In the genomic region with DNA sequence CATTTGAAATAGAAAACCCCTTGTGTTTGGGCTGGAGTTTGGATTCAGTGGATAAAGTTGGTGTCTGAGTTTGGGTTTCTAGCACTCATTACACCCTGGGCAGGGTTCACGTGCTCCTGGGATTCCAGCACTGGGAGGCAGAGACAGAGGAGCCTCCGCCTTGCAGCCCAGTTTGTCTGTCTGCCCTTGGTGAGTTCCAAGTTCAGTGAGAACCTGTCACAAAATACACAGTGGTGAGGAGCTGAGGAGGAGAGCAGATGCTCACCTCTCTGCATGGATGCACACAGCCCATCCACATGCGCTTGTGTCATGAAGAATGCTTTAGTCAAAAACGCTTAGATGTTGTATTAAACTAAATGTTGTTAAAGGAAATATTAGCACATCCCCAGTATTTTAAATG, we compare ENCODE assay signal across 21 mouse cellular contexts.
DNase-seq lines count a peak whose midpoint lies in the region; ATAC-seq and TF ChIP-seq lines count a peak whose summit lies in the region.
"Had no signal": no experiment of that assay in that cellular context is flagged by ENCODE, and none has a peak within 500 bp of the region (broad histone marks: within the 10 kb centered on the region; RNA-seq: fewer than 3 reads in every experiment).

No protein-coding gene starts in this region.

- DNase-seq in hindbrain, postnatal 0 days (ENCODE audit: low spot score), result peak; percentile 8
- DNase-seq in brain, adult 2 months (ENCODE audit: low read depth, low spot score), result peak; percentile 72
- DNase-seq in cerebellum, adult 9-11 months, result peak; percentile 34
- peak; percentile 34 for DNase-seq in kidney, postnatal 10 days
- no peak for DNase-seq in gastrocnemius, adult 18-20 months (ENCODE audit: low spot score)
- no peak for DNase-seq in thymus, postnatal 4 days
- DNase-seq: adrenal gland, adult 2 months; gastrocnemius, postnatal 10 days; liver, postnatal 0 days; thymus, adult 18-20 months had no signal

- H3K27me3 ChIP-seq in hindbrain, postnatal 0 days (ENCODE audit: insufficient read depth, low read length), result no peaks in the 10 kb centered on the region
- no peaks in the 10 kb centered on the region for H3K27me3 ChIP-seq in hindbrain, embryonic 12.5 days
- H3K27me3 ChIP-seq: embryonic facial prominence, embryonic 15.5 days; limb, embryonic 12.5 days had no signal

- no peak overlapping the region for H3K9ac ChIP-seq in hindbrain, postnatal 0 days (replicated peaks; ENCODE audit: low read length)
- H3K9ac ChIP-seq in hindbrain, embryonic 12.5 days, result no peak overlapping the region
- H3K9ac ChIP-seq: embryonic facial prominence, embryonic 15.5 days; limb, embryonic 12.5 days; liver, postnatal 0 days had no signal

- no peak overlapping the region for H3K4me2 ChIP-seq in hindbrain, postnatal 0 days (ENCODE audit: low read depth, low read length)
- no peak overlapping the region for H3K4me2 ChIP-seq in hindbrain, embryonic 12.5 days (replicated peaks)
- H3K4me2 ChIP-seq: embryonic facial prominence, embryonic 15.5 days; heart, embryonic 11.5 days; limb, embryonic 12.5 days; liver, embryonic 11.5 days had no signal

- no peaks in the 10 kb centered on the region for H3K36me3 ChIP-seq in hindbrain, postnatal 0 days (ENCODE audit: insufficient read depth, low read length)
- no peaks in the 10 kb centered on the region for H3K36me3 ChIP-seq in hindbrain, embryonic 12.5 days
- H3K36me3 ChIP-seq: hindbrain, embryonic 10.5 days had no signal

- H3K4me1 ChIP-seq in hindbrain, postnatal 0 days (ENCODE audit: insufficient read depth, low read length), result no peaks in the 10 kb centered on the region
- H3K4me1 ChIP-seq in hindbrain, embryonic 12.5 days, result no peaks in the 10 kb centered on the region
- H3K4me1 ChIP-seq: embryonic facial prominence, embryonic 15.5 days; hindbrain, embryonic 10.5 days had no signal

- no peak for TF ChIP-seq CTCF in hindbrain, postnatal 0 days (IDR thresholded peaks at IDR 0.05; ENCODE audit: low read depth)

- H3K9me3 ChIP-seq in hindbrain, postnatal 0 days (ENCODE audit: low read length), result no peaks in the 10 kb centered on the region
- no peaks in the 10 kb centered on the region for H3K9me3 ChIP-seq in hindbrain, embryonic 12.5 days (replicated peaks)
- H3K9me3 ChIP-seq: embryonic facial prominence, embryonic 15.5 days; hindbrain, embryonic 10.5 days; limb, embryonic 12.5 days had no signal

- 62% methylated on average over 4 of the region's 4 CpGs for WGBS in hindbrain, postnatal 0 days
- 85% methylated on average over 4 of the region's 4 CpGs for WGBS in hindbrain, embryonic 12.5 days

- no peak overlapping the region for H3K4me3 ChIP-seq in hindbrain, postnatal 0 days (ENCODE audit: low read length)
- H3K4me3 ChIP-seq in hindbrain, embryonic 12.5 days, result no peak overlapping the region
- H3K4me3 ChIP-seq: embryonic facial prominence, embryonic 15.5 days; hindbrain, embryonic 10.5 days; limb, embryonic 12.5 days had no signal

- H3K27ac ChIP-seq in hindbrain, postnatal 0 days, result no peak overlapping the region
- H3K27ac ChIP-seq in hindbrain, embryonic 12.5 days, result no peak overlapping the region
- H3K27ac ChIP-seq: embryonic facial prominence, embryonic 15.5 days; hindbrain, embryonic 10.5 days; limb, embryonic 12.5 days; macrophage had no signal

- no peak for ATAC-seq in hindbrain, postnatal 0 days
- no peak for ATAC-seq in hindbrain, embryonic 12.5 days (ENCODE audit: low FRiP score)
- ATAC-seq: forebrain, embryonic 14.5 days; intestine, postnatal 0 days; liver, postnatal 0 days; lung, postnatal 0 days; midbrain, embryonic 16.5 days had no signal

Comparison
In these comparisons a context has a peak if more than half of its experiments do, and no peak if none do; other contexts are left out.
1. DNase-seq: peak in hindbrain, postnatal 0 days (single experiment), brain, adult 2 months (single experiment), cerebellum, adult 9-11 months (single experiment) and kidney, postnatal 10 days (single experiment); none in gastrocnemius, adult 18-20 months (single experiment) and thymus, postnatal 4 days (single experiment).